Mouse (Mus musculus) bone marrow macrophage, adult 2 months (primary cell): Measurements from ENCODE around the gene Pawr. TPM values are rescaled to one million over a fixed set of nuclear protein-coding genes. Genes with fewer than 3 reads are reported as not detected.

Experiments
- H3K27ac ChIP-seq: 2 replicates; pipeline ENCODE4 v1.5.1; 2012; ENCODE audit warnings: low read depth, low read length; ENCODE audit not compliant: insufficient read depth
- H3K4me1 ChIP-seq: 2 replicates; pipeline ENCODE4 v1.6.1; 2012; ENCODE audit warnings: low read length; ENCODE audit not compliant: control insufficient read depth, insufficient read depth
- H3K4me3 ChIP-seq: 2 replicates; pipeline ENCODE4 v1.5.1; 2012; ENCODE audit warnings: mild to moderate bottlenecking, low read length, moderate library complexity; ENCODE audit not compliant: insufficient read depth
- CTCF ChIP-seq: IDR thresholded peaks from 2 replicates; pipeline ENCODE4 v1.5.1; 2012; ENCODE audit warnings: low read depth, mild to moderate bottlenecking, low read length, moderate library complexity
- POLR2A ChIP-seq: IDR thresholded peaks from 2 replicates; pipeline ENCODE4 v1.6.1; 2012; ENCODE audit warnings: mild to moderate bottlenecking, low read depth, low read length, borderline replicate concordance
- polyA plus RNA-seq: library from polyadenylated mRNA; stranded (reverse); fragments of >200 nt; gene quantifications from 2 replicates; pipeline ENCODE4 v1.2.4, GENCODE M21; 2012; ENCODE audit not compliant: missing spikeins, insufficient read depth, insufficient read length

Pawr gene
- polyA plus RNA-seq, 1 experiment = not detected

DNA sequence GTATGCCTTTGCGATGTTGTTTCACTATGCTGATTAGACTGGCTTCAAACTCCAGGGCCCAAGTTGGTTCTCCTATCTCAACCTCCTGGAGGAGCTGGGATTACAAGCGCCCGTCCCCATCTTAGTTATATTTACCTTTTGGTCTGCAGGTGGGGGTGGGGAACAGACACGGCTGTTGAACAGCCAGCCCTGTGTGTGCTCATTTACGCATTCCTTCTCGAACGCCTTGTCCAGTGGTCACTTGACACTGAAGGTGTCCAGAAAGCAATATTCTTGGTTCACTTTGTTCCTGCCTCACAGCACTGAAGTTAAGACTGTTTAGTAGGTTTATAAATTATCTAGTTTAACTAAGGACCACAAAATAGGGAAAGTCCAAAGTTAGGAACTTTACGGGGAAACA lies 73.2 kb downstream of the Pawr start:
- TF ChIP-seq CTCF (no peak), POLR2A (no peak)
- Histone ChIP-seq H3K27ac (no peak overlapping the region), H3K4me3 (no peak overlapping the region), H3K4me1 (no peaks in the 10 kb centered on the region)

DNA sequence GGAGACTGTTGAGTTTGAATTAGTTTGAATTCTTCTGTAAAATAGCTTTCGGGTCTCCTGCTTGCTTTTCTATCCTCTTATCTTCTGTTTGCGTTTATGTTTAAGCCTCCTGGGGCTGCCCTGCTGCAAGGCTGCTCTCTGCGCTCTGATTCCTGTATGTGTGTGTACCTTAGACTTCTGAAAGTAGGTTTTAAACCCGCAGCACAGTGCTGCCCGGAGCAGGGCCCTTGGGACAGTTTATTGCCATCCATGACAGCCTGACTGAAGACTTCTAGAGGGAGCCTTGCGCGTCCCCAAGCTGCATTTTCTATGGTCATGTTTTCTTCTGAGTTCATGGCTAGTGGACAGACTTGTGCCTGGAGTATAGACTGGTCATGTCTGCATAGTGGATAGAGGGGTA lies 74.0 kb downstream of the Pawr start:
- no peak overlapping the region for H3K27ac ChIP-seq
- H3K4me3 ChIP-seq = no peak overlapping the region
- TF ChIP-seq CTCF = no peak
- TF ChIP-seq POLR2A = no peak
- H3K4me1 ChIP-seq = no peaks in the 10 kb centered on the region

DNA sequence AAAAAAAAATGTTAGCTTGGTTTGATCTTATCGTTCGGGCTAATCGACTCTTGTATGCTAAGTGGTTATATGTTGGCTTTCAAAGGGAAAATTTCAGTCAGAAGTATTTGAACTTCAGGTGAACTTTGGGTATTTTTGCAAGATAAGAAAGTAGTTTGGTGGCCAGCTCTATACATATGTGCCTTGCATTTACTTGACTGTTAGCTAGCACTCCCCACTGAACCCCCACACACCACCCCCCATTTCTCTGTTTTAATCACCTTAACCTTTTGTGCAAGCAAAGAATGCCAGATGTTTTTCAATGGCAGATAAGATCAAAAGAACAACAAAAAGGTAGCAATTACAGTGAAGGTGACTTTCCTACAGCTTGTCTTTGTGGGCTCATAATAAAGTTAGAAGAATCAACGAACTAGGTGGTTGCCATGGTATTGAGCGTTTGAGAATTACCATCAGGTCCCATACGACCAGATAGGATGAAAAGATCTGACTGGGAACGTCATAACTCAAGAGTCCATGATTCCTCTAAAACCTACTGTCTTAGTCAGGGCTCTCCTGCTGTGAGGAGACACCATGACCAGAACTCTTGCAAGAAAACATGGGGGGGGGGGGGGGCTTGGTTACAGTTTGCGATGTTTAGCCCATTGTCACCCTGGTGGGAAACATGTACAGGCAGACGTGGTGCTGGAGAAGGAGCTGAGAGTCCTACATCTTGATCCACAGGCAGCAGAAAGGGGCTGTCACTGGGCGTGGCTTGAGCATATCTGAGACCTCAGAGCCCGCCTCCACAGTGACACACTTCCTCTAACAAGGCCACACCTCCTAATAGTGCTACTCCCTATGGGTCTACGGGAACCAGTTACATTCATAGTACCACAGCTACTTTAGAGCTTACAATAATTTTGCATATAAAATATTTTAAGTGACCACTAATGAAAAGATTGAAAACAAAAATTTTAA lies 75.2 kb downstream of the Pawr start:
- Histone ChIP-seq H3K4me1 (no peaks in the 10 kb centered on the region), H3K27ac (no peak overlapping the region), H3K4me3 (no peak overlapping the region)
- TF ChIP-seq POLR2A = no peak
- no peak for TF ChIP-seq CTCF

DNA sequence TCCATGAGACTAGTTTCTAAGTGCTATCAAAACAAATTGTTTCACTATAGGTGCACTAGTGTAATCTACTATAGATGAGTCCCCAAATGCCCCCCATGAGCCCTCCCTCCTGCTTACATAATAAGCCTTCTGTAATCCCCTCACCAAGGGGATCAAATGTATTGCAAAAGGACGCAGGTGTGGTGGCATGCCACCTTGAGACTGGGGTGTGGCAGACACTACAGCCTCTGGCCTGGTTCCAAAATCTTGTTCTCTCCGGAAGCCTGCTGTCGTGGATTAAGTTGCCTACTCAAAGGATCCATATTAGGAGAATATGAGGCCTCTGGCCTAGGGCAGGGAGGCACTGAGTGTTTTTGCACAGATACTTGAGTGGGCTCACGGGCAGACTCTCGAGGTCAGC lies 76.1 kb downstream of the Pawr start:
- TF ChIP-seq CTCF (no peak), POLR2A (no peak)
- H3K4me1 ChIP-seq = no peaks in the 10 kb centered on the region
- no peak overlapping the region for H3K27ac ChIP-seq
- H3K4me3 ChIP-seq = no peak overlapping the region

DNA sequence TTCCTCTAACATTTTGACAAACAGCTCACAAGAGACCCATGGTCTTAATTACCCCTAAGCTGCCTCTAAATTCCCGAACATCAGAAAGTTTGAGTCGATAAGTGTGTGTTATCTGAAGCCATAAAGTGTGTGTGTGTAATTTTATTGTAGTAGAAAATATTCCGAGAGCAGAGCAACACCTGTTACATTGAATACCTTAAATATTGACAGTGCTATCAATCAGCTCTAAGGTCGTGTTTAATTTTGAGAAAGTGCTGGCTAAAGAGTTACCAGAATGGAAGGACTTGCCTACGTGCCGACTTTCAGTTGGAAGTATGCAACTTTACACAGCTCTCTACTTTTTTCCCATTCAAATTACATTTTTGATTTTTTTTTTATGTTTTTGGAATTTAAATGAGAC lies 76.5 kb downstream of the Pawr start:
- H3K4me3 ChIP-seq = no peak overlapping the region
- no peaks in the 10 kb centered on the region for H3K4me1 ChIP-seq
- TF ChIP-seq POLR2A (no peak), CTCF (no peak)
- no peak overlapping the region for H3K27ac ChIP-seq

DNA sequence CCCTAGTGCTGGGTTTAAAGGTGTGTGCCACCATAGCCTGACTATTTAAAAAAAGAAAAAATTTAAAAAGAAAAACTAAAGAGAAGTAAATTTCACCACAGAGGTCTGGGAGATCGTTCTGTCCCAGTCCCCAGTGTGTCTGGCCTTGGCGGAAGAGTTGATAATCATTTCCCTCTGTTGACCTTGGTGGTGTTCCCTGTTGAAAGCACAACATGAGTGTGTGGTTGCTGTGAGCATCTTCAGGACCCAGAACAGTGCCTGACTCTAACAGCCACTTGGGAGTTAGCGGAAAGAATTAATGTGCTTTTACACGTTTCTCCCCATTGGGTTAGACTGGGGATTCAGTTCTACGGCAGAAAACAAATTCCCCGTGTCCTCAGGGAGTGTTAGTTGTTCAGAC lies 77.1 kb downstream of the Pawr start:
- Histone ChIP-seq H3K4me3 (no peak overlapping the region), H3K4me1 (no peaks in the 10 kb centered on the region), H3K27ac (no peak overlapping the region)
- TF ChIP-seq POLR2A (no peak), CTCF (no peak)

DNA sequence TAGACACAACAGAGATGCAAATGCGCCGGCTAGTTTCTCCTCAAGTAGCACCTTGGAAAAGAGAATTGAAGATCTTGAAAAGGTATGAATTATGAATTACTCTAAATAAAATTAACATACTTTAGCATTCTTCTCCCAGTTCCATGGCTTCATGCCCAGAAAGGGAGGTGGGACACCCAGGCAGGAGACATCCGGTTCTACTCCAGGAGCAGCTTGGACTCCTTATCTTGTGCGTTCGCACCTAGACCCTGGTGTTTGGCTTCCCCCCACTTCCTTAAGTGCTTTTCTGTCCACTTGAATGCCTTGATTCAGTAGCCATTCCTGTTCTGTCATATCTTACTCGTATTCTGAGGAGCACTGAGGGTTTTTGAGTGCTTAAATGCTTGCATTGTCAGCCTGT lies 77.6 kb downstream of the Pawr start:
- Histone ChIP-seq H3K4me1 (no peaks in the 10 kb centered on the region), H3K27ac (no peak overlapping the region), H3K4me3 (no peak overlapping the region)
- TF ChIP-seq CTCF = no peak
- no peak for TF ChIP-seq POLR2A

DNA sequence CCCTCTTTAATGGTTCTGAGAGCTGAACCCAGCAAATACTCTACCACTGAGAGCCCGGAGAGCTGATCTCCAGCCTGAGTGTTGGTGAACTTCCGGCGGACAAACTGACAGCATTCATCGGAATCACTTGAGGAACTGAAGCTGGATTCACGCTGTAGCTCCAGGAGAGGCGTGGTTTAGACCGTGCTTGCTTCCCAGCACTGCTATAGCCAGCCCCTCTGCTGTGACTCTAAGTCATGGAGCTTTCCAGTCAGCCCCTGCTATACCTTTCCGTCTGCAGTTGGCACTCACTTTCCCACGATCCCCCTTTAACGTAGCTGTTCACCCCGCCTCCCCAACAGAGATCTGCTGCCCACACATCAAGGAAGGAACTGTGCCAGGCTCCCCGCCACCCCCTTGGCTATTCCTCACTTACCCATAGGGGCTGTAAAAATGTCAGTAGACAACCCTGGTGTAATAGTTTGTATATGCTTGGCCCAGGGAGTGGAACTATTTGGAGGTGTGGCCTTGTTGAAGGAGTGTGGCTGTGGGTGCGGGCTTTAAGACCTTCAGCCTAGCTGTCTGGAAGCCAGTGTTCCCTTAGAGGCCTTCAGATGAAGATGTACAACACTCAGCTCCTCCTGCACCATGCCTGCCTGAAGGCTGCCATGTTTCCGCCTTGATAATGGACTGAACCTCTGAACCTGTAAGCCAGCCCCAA lies 83.2 kb downstream of the Pawr start:
- Histone ChIP-seq H3K27ac (no peak overlapping the region), H3K4me3 (no peak overlapping the region), H3K4me1 (no peaks in the 10 kb centered on the region)
- TF ChIP-seq POLR2A (no peak), CTCF (no peak)

DNA sequence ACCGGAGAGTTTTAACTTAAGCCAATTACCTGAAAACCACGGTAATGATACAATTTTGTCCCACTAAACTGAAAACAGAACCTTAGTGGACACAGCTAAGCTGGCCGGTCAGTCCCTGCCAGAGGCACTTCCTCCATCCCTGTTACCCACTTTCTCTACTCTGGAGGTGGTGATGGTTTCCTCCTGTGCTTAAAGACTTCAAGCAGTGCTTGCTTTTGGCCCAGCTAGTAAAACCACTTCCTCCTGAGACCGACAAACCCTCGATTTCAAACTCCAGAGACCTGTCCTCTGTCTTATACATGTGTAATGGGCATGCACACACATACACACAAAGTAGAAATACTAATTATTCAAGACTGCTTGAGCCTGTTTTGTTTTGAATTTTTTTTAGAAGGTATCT lies 85.5 kb downstream of the Pawr start:
- TF ChIP-seq CTCF = no peak
- no peak for TF ChIP-seq POLR2A
- Histone ChIP-seq H3K27ac (no peak overlapping the region), H3K4me1 (no peaks in the 10 kb centered on the region), H3K4me3 (no peak overlapping the region)

DNA sequence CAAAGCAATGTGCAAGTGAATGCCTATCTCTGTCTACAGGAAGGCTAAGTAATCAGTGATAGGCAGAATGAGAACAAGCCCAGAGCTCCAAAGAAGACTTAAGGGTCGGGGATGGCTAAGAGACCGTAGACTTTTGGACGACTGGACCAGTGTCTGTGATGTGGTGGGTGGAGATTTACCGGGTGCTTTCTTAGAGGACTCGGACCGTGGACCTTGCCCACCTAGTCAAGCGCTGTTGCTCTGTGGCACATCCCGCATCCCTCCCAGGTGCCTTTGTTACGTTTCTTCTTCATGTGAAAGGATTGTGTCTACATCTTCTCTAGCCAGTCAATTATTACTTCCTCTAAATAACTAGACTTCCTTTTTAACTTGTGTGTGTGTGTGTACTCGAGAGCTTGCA lies 98.6 kb downstream of the Pawr start:
- no peaks in the 10 kb centered on the region for H3K4me1 ChIP-seq
- TF ChIP-seq CTCF = no peak
- no peak for TF ChIP-seq POLR2A
- no peak overlapping the region for H3K4me3 ChIP-seq
- no peak overlapping the region for H3K27ac ChIP-seq
